Mouse (Mus musculus): Measurements from ENCODE around the gene Slc9a3r2. TPM values are rescaled to one million over a fixed set of nuclear protein-coding genes. Genes with fewer than 3 reads are reported as not detected.

The Slc9a3r2 gene
- polyA plus RNA-seq, 2 experiments, result 5.5 to 8.1 TPM

- TF ChIP-seq EP300 (IDR thresholded peaks at IDR 0.05; ENCODE audit: low read depth) (no peak), CTCF (IDR thresholded peaks at IDR 0.05; ENCODE audit: low read depth) (peak; percentile 77)
- no peak overlapping the region for H3K4me3 ChIP-seq (ENCODE audit: insufficient read depth in 1 of 2, low read depth in 2 of 2, low read length in 2 of 2)
- ATAC-seq (ENCODE audit: insufficient read depth), result peak; percentile 97
- no peaks in the 10 kb centered on the region for H3K9me3 ChIP-seq (ENCODE audit: control insufficient read depth, low read length)
- peak; percentile 69 to 77 (median 74) for DNase-seq (ENCODE audit: low read depth in 3 of 3, low spot score in 3 of 3)
- peak overlapping the region; percentile 78 for H3K27ac ChIP-seq
- peak overlapping the region; percentile 43 for H3K4me2 ChIP-seq (ENCODE audit: low read depth)
- WGBS (ENCODE audit: insufficient replicate concordance), result 31% methylated on average over 14 of the region's 14 CpGs
- H3K4me1 ChIP-seq (replicated peaks; ENCODE audit: control insufficient read depth in 2 of 2, insufficient read depth in 2 of 2, low read length in 1 of 2), result peaks cover 12 to 14% of the 10 kb centered on the region in 2 experiments
- H3K36me3 ChIP-seq (replicated peaks; ENCODE audit: control insufficient read depth, insufficient read depth, low read depth), result peaks cover 22% of the 10 kb centered on the region
- H3K9ac ChIP-seq (replicated peaks), result peak overlapping the region; percentile 66
- no peaks in the 10 kb centered on the region for H3K27me3 ChIP-seq (ENCODE audit: control insufficient read depth, insufficient read depth, low read length)
Measured at GRCm38 (mm10) chr17:24617561-24618194, 32.4 kb downstream of the Slc9a3r2 start.

- 10% methylated on average over 2 of the region's 2 CpGs for WGBS (ENCODE audit: insufficient replicate concordance)
- TF ChIP-seq EP300 (IDR thresholded peaks at IDR 0.05; ENCODE audit: low read depth) (0 out of 2 replicates have a peak, but pooled peaks have one; percentile 38), CTCF (IDR thresholded peaks at IDR 0.05; ENCODE audit: low read depth) (no peak)
- peak; percentile 63 for ATAC-seq (ENCODE audit: insufficient read depth)
- Histone ChIP-seq H3K27ac (peak overlapping the region; percentile 46), H3K36me3 (replicated peaks; ENCODE audit: control insufficient read depth, insufficient read depth, low read depth) (peaks cover 7% of the 10 kb centered on the region), H3K4me2 (ENCODE audit: low read depth) (no peak overlapping the region), H3K4me3 (ENCODE audit: insufficient read depth in 1 of 2, low read depth in 2 of 2, low read length in 2 of 2) (no peak overlapping the region), H3K9me3 (ENCODE audit: control insufficient read depth, low read length) (no peaks in the 10 kb centered on the region), H3K4me1 (replicated peaks; ENCODE audit: control insufficient read depth in 2 of 2, insufficient read depth in 2 of 2, low read length in 1 of 2) (peaks cover 14 to 35% of the 10 kb centered on the region in 2 experiments), H3K9ac (replicated peaks) (no peak overlapping the region), H3K27me3 (ENCODE audit: control insufficient read depth, insufficient read depth, low read length) (no peaks in the 10 kb centered on the region)
- peak in 1 of 3 experiments; percentile 59 for DNase-seq (ENCODE audit: low read depth in 3 of 3, low spot score in 3 of 3)
Measured at GRCm38 (mm10) chr17:24610711-24611110, 39.4 kb downstream of the Slc9a3r2 start.

GRCm38 (mm10) chr17:24608874-24609273, 41.3 kb downstream of the Slc9a3r2 start:
- 14% methylated on average over 8 of the region's 8 CpGs for WGBS (ENCODE audit: insufficient replicate concordance)
- peak overlapping the region; percentile 35 for H3K4me2 ChIP-seq (ENCODE audit: low read depth)
- H3K27me3 ChIP-seq (ENCODE audit: control insufficient read depth, insufficient read depth, low read length), result no peaks in the 10 kb centered on the region
- peak overlapping the region; percentile 78 for H3K27ac ChIP-seq
- DNase-seq (ENCODE audit: low read depth in 3 of 3, low spot score in 3 of 3) (peak in 1 of 3 experiments; percentile 63), ATAC-seq (ENCODE audit: insufficient read depth) (peak; percentile 87)
- no peak overlapping the region for H3K9ac ChIP-seq (replicated peaks)
- no peak overlapping the region for H3K4me3 ChIP-seq (ENCODE audit: insufficient read depth in 1 of 2, low read depth in 2 of 2, low read length in 2 of 2)
- TF ChIP-seq CTCF (IDR thresholded peaks at IDR 0.05; ENCODE audit: low read depth), result peak; percentile 40
- TF ChIP-seq EP300 (IDR thresholded peaks at IDR 0.05; ENCODE audit: low read depth), result peak; percentile 73
- peaks cover 14 to 38% of the 10 kb centered on the region in 2 experiments for H3K4me1 ChIP-seq (replicated peaks; ENCODE audit: control insufficient read depth in 2 of 2, insufficient read depth in 2 of 2, low read length in 1 of 2)
- no peaks in the 10 kb centered on the region for H3K9me3 ChIP-seq (ENCODE audit: control insufficient read depth, low read length)
- peaks cover 2% of the 10 kb centered on the region for H3K36me3 ChIP-seq (replicated peaks; ENCODE audit: control insufficient read depth, insufficient read depth, low read depth)

GRCm38 (mm10) chr17:24608370-24608769, 41.8 kb downstream of the Slc9a3r2 start:
- H3K4me3 ChIP-seq (ENCODE audit: insufficient read depth in 1 of 2, low read depth in 2 of 2, low read length in 2 of 2), result no peak overlapping the region
- peak overlapping the region; percentile 78 for H3K27ac ChIP-seq
- H3K9me3 ChIP-seq (ENCODE audit: control insufficient read depth, low read length), result no peaks in the 10 kb centered on the region
- DNase-seq (ENCODE audit: low read depth in 3 of 3, low spot score in 3 of 3), result peak in 1 of 3 experiments; percentile 51
- peak overlapping the region; percentile 35 for H3K4me2 ChIP-seq (ENCODE audit: low read depth)
- 33% methylated on average over 4 of the region's 4 CpGs for WGBS (ENCODE audit: insufficient replicate concordance)
- H3K27me3 ChIP-seq (ENCODE audit: control insufficient read depth, insufficient read depth, low read length), result no peaks in the 10 kb centered on the region
- peak; percentile 70 for ATAC-seq (ENCODE audit: insufficient read depth)
- peak overlapping the region; percentile 35 for H3K9ac ChIP-seq (replicated peaks)
- TF ChIP-seq EP300 (IDR thresholded peaks at IDR 0.05; ENCODE audit: low read depth) (peak; percentile 54; the same call in 1 of the 2 replicates), CTCF (IDR thresholded peaks at IDR 0.05; ENCODE audit: low read depth) (no peak)
- peaks cover 14 to 38% of the 10 kb centered on the region in 2 experiments for H3K4me1 ChIP-seq (replicated peaks; ENCODE audit: control insufficient read depth in 2 of 2, insufficient read depth in 2 of 2, low read length in 1 of 2)
- H3K36me3 ChIP-seq (replicated peaks; ENCODE audit: control insufficient read depth, insufficient read depth, low read depth), result no peaks in the 10 kb centered on the region; the same call in 1 of the 2 replicates

- Histone ChIP-seq H3K36me3 (replicated peaks; ENCODE audit: control insufficient read depth, insufficient read depth, low read depth) (no peaks in the 10 kb centered on the region; the same call in 1 of the 2 replicates), H3K4me3 (ENCODE audit: insufficient read depth in 1 of 2, low read depth in 2 of 2, low read length in 2 of 2) (no peak overlapping the region), H3K4me2 (ENCODE audit: low read depth) (no peak overlapping the region), H3K9ac (replicated peaks) (no peak overlapping the region), H3K9me3 (ENCODE audit: control insufficient read depth, low read length) (no peaks in the 10 kb centered on the region), H3K27me3 (ENCODE audit: control insufficient read depth, insufficient read depth, low read length) (no peaks in the 10 kb centered on the region), H3K27ac (no peak overlapping the region), H3K4me1 (replicated peaks; ENCODE audit: control insufficient read depth in 2 of 2, insufficient read depth in 2 of 2, low read length in 1 of 2) (peaks cover 8 to 23% of the 10 kb centered on the region in 2 experiments)
- TF ChIP-seq CTCF (IDR thresholded peaks at IDR 0.05; ENCODE audit: low read depth) (no peak), EP300 (IDR thresholded peaks at IDR 0.05; ENCODE audit: low read depth) (no peak)
- ATAC-seq (ENCODE audit: insufficient read depth), result no peak
- WGBS (ENCODE audit: insufficient replicate concordance), result 86% methylated on average over 3 of the region's 3 CpGs
- no peak for DNase-seq (ENCODE audit: low read depth in 3 of 3, low spot score in 3 of 3)
Measured at GRCm38 (mm10) chr17:24604557-24604956, 45.6 kb downstream of the Slc9a3r2 start.
